Mouse (Mus musculus): ENCODE data around the gene E2f8. TPM values are rescaled to one million over a fixed set of nuclear protein-coding genes. Genes with fewer than 3 reads are reported as not detected.

Gene E2f8
- 0.51 to 3.1 TPM (median 1.7 TPM) in 4 replicates for total RNA-seq (2023; ENCODE audit: inconsistent age)

GRCm38 (mm10) chr7:48881486-48881885 is at the start of gene E2f8:
Gene E2f8, minus strand, starts transcription at chr7:48881596.

GRCm38 (mm10) chr7:48908521-48909341 is 27.3 kb upstream of the E2f8 start, which contains the start of gene Nav2:
Gene Nav2, plus strand, starts transcription at chr7:48908716.

GRCm38 (mm10) chr7:48847820-48848650 is 33.4 kb downstream of the E2f8 start, which contains the start of gene Csrp3:
Gene Csrp3, minus strand, starts transcription at chr7:48848033.

Other genes starting within 250 kb of the E2f8 start
- not detected in 4 replicates for gene Mrgprb3, start 237.8 kb downstream of the E2f8 start, total RNA-seq (2023; ENCODE audit: inconsistent age)
- 38.0 to 45.4 TPM (median 42.7 TPM) in 4 replicates for gene Zdhhc13, start 92.6 kb downstream of the E2f8 start, total RNA-seq (2023; ENCODE audit: inconsistent age)
- gene Csrp3, start 33.6 kb downstream of the E2f8 start, total RNA-seq (2023; ENCODE audit: inconsistent age): not detected in 4 replicates
- 1.6 to 3.4 TPM (median 1.7 TPM) in 4 replicates for gene Nav2, start 27.1 kb upstream of the E2f8 start, total RNA-seq (2023; ENCODE audit: inconsistent age)